Mouse (Mus musculus): Measurements from ENCODE around the gene Efcab5.

- TF ChIP-seq POLR2A (IDR thresholded peaks at IDR 0.05; ENCODE audit: borderline replicate concordance, insufficient read depth, low read length) (no peak), CTCF (IDR thresholded peaks at IDR 0.05; ENCODE audit: borderline replicate concordance, insufficient read depth, low read depth, low read length) (no peak)
Observed at GRCm38 (mm10) chr11:77096581-77096980, 92.2 kb downstream of the Efcab5 start.
